Mouse (Mus musculus) embryonic facial prominence, embryonic 13.5 days (tissue): Measurements from ENCODE around the gene Supt7l. TPM values are rescaled to one million over a fixed set of nuclear protein-coding genes. Genes with fewer than 3 reads are reported as not detected.

ENCODE experiments used
- ATAC-seq: fragments of 200-750 bp; cut with Nextera tagmentation; 2 replicates; pipeline ENCODE4 v1.8.0; 2017; ENCODE audit warnings: low read depth; ENCODE audit not compliant: insufficient number of reproducible peaks, insufficient read depth, low FRiP score, low TSS enrichment
- H3K27ac ChIP-seq: fragments of 300-500 bp; sonication (generic); 2 replicates; pipeline ENCODE4 v1.5.1; 2015; ENCODE audit warnings: moderate library complexity, mild to moderate bottlenecking, inconsistent platforms
- H3K27me3 ChIP-seq: fragments of 300-500 bp; sonication (generic); 2 replicates; pipeline ENCODE4 v1.6.1; 2015; ENCODE audit warnings: mild to moderate bottlenecking, inconsistent platforms
- H3K36me3 ChIP-seq: fragments of 300-500 bp; sonication (generic); 2 replicates; pipeline ENCODE4 v1.6.1; 2015; ENCODE audit warnings: mild to moderate bottlenecking, inconsistent platforms
- H3K4me1 ChIP-seq: fragments of 300-500 bp; sonication (generic); 2 replicates; pipeline ENCODE4 v1.6.1; 2015; ENCODE audit warnings: inconsistent platforms
- H3K4me2 ChIP-seq: fragments of 300-500 bp; sonication (generic); 2 replicates; pipeline ENCODE4 v1.6.1; 2015; ENCODE audit warnings: moderate library complexity, mild to moderate bottlenecking, inconsistent platforms
- H3K4me3 ChIP-seq: fragments of 300-500 bp; sonication (generic); 2 replicates; pipeline ENCODE4 v1.5.1; 2015; ENCODE audit warnings: mild to moderate bottlenecking, inconsistent platforms
- H3K9ac ChIP-seq: fragments of 300-500 bp; sonication (generic); 2 replicates; pipeline ENCODE4 v1.6.1; 2015; ENCODE audit warnings: mild to moderate bottlenecking, inconsistent platforms
- H3K9me3 ChIP-seq: fragments of 300-500 bp; sonication (generic); 2 replicates; pipeline ENCODE4 v1.6.1; 2016; ENCODE audit warnings: inconsistent platforms
- WGBS: fragments of 180-500 bp; shearing (Covaris S2); methylation state at CpG from one replicate; pipeline ENCODE4 v1.1.7; 2015; ENCODE audit warnings: mixed read lengths; 5-methylcytosine and 5-hydroxymethylcytosine counted together
- polyA plus RNA-seq: library from polyadenylated mRNA; unstranded; fragments of >200 nt; fragmentation: Nextera tagmentation; extraction: Ambion mirVana; gene quantifications from 2 replicates; pipeline ENCODE4 v1.2.1, GENCODE M21; 2015

The Supt7l gene
- polyA plus RNA-seq, 1 experiment from 2014 or later: 29.1 TPM

GRCm38 (mm10) chr5:31560352-31560751 is 32.7 kb upstream of the Supt7l start:
- ATAC-seq: no peak

DNA sequence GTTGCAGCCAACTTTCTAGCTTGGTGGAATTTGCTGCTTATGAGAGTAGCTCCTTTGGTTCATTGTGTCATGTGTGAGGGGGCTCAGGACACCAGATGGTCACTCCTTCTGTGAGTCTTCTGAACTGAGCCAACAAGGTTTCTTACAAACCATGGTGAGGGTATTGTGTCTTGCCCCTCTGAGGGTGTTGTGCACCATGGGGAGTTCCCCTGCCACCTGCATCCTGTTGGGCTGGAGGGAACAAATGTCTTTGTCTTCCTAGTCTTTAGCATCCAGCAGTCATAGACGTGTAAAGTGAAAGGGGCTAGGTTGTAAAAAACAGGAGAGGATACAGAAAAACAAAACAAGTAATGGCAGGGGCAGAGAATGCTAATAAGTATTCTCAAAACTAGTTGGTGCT is 31.8 kb upstream of the Supt7l start:
- Histone ChIP-seq H3K27ac (no peak overlapping the region), H3K36me3 (peaks cover 57% of the 10 kb centered on the region), H3K4me1 (peaks cover 4% of the 10 kb centered on the region), H3K4me2 (no peak overlapping the region), H3K9me3 (no peaks in the 10 kb centered on the region), H3K4me3 (no peak overlapping the region), H3K9ac (no peak overlapping the region), H3K27me3 (no peaks in the 10 kb centered on the region)
- WGBS: 37% methylated on average over 1 of the region's 1 CpGs
- no peak for ATAC-seq

More at GRCm38 (mm10) chr5:31560352-31560751, 32.7 kb upstream of the Supt7l start:
- Histone ChIP-seq H3K27ac (no peak overlapping the region), H3K4me2 (no peak overlapping the region), H3K9ac (no peak overlapping the region), H3K4me3 (no peak overlapping the region), H3K4me1 (peaks cover 4% of the 10 kb centered on the region), H3K9me3 (no peaks in the 10 kb centered on the region), H3K27me3 (no peaks in the 10 kb centered on the region), H3K36me3 (peaks cover 54% of the 10 kb centered on the region)
- 95% methylated on average over 2 of the region's 2 CpGs for WGBS

DNA sequence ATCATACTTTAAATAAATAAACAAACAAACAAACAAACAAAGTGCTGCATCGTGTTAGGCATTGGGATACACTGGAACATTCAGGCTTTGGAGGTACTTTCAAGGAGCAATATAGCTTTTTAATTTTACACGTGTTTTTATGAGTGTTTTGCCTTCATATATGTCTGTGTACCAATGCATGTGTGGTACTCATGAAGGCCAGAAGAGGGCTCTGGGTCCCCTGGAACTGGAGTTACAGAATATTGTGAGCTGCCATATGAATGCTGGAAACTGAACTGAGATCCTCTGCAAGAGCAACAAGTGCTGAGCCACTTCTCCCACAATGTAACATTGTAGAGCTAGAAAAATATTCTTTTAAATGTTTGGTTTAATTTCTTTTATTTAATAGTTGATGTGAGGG is 7.6 kb upstream of the Supt7l start:
- WGBS: 87% methylated on average over 2 of the region's 2 CpGs
- H3K4me3 ChIP-seq: no peak overlapping the region
- H3K27ac ChIP-seq: no peak overlapping the region
- no peak overlapping the region for H3K9ac ChIP-seq
- H3K36me3 ChIP-seq: peaks cover 83% of the 10 kb centered on the region
- no peaks in the 10 kb centered on the region for H3K4me1 ChIP-seq
- no peak for ATAC-seq
- H3K27me3 ChIP-seq: no peaks in the 10 kb centered on the region
- no peak overlapping the region for H3K4me2 ChIP-seq
- no peaks in the 10 kb centered on the region for H3K9me3 ChIP-seq

GRCm38 (mm10) chr5:31528560-31528959 is 953 bp upstream of the Supt7l start:
- WGBS: 62% methylated on average over 2 of the region's 2 CpGs
- H3K4me3 ChIP-seq: peak overlapping the region; percentile 100; the same call in 1 of the 2 replicates
- ATAC-seq: no peak
- H3K27me3 ChIP-seq: no peaks in the 10 kb centered on the region
- no peak overlapping the region for H3K9ac ChIP-seq
- H3K36me3 ChIP-seq: peaks cover 47% of the 10 kb centered on the region
- H3K4me1 ChIP-seq: peaks cover 24% of the 10 kb centered on the region
- peak overlapping the region; percentile 95; the same call in 1 of the 2 replicates for H3K4me2 ChIP-seq
- no peak overlapping the region for H3K27ac ChIP-seq
- H3K9me3 ChIP-seq: no peaks in the 10 kb centered on the region

GRCm38 (mm10) chr5:31527117-31527680 is 408 bp downstream of the Supt7l start:
- peak overlapping the region; percentile 94 for H3K9ac ChIP-seq
- WGBS: 3% methylated on average over 40 of the region's 40 CpGs
- peak overlapping the region; percentile 100 for H3K4me3 ChIP-seq
- no peaks in the 10 kb centered on the region for H3K27me3 ChIP-seq
- H3K9me3 ChIP-seq: no peaks in the 10 kb centered on the region
- 0 out of 2 replicates have a peak overlapping the region, but pooled peaks have one; percentile 85 for H3K27ac ChIP-seq
- peak overlapping the region; percentile 95 for H3K4me2 ChIP-seq
- ATAC-seq: no peak; the same call in 1 of the 2 replicates
- peaks cover 24% of the 10 kb centered on the region for H3K4me1 ChIP-seq
- peaks cover 46% of the 10 kb centered on the region for H3K36me3 ChIP-seq

DNA sequence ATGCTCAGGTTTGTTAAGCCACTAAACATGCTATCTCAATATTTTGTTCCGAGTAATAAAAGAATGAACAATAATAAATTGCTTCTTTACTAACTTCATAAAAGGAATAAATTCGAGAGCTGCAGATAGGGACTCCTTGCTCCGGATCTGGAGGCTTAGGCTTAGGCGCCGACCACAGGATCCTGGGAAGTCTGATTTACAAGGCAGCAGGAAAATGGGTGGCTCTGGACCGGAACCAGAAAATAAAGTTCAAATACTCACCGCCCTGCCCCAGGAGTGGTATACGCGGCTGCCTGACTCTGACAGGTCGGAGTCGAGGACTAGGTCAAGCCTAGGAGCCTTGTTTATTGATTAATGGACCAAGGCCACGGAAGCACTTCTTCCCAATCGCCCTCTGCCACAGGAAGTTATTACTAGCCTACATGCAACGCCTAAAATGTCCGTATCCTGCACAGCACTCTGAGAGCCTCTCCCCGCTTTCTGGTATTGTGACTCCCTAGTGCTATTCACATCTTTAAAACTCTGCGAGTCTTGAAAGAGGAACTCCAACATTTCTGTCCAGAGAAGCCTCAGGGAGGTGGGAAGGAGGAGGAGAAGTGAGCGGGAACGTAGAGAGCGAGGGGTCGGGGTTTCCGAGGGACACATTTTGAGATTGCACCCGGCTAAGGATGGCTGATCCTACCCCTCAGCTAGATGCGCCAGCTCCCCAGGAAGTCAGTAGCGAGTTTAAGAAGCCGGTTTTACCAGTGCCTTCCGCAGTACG is 1.1 kb downstream of the Supt7l start, which contains the start of gene Slc4a1ap:
TSS of gene Slc4a1ap (plus strand) at position 642 of the 763 bp plus-strand sequence.
- Histone ChIP-seq H3K9ac (peak within 1 kb of the TSS; percentile 94), H3K4me1 (peaks cover 24% of the 10 kb centered on the region), H3K4me3 (peak within 1 kb of the TSS; percentile 100), H3K9me3 (no peaks in the 10 kb centered on the region), H3K36me3 (peaks cover 45% of the 10 kb centered on the region), H3K27ac (peak within 1 kb of the TSS; percentile 85), H3K27me3 (no peaks in the 10 kb centered on the region), H3K4me2 (peak within 1 kb of the TSS; percentile 95)
- ATAC-seq: peak; percentile 64; the same call in 1 of the 2 replicates
- WGBS: under 1% methylated on average over 28 of the region's 28 CpGs

DNA sequence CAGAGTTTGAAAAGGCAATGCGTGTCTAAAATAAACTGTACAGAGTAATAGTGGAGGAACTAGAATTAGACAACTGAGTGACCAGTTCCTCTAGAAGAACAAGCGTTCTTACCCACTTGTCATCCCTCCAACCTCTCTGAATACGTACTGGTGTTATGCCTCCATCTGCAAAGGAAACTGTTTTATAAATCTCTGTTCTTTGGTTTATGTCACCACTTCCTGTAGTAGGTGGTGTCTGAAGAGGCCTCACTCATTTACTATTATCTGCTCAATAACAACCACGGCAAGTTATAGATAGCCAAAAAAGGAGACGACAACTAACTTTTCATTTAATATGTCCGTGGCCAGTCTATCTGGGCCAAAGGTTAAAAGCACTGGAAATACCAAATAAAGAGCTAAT is 7.1 kb downstream of the Supt7l start:
- no peaks in the 10 kb centered on the region for H3K27me3 ChIP-seq
- no peak for ATAC-seq
- peaks cover 2% of the 10 kb centered on the region; the same call in 1 of the 2 replicates for H3K4me1 ChIP-seq
- H3K9me3 ChIP-seq: no peaks in the 10 kb centered on the region
- peaks cover 75% of the 10 kb centered on the region for H3K36me3 ChIP-seq
- no peak overlapping the region for H3K27ac ChIP-seq
- 0 out of 2 replicates have a peak overlapping the region, but pooled peaks have one; percentile 6 for H3K9ac ChIP-seq
- no peak overlapping the region for H3K4me2 ChIP-seq
- H3K4me3 ChIP-seq: no peak overlapping the region
- 96% methylated on average over 6 of the region's 6 CpGs for WGBS

- H3K9ac ChIP-seq: no peak overlapping the region
- H3K4me2 ChIP-seq: no peak overlapping the region
- peaks cover 94% of the 10 kb centered on the region for H3K36me3 ChIP-seq
- 80% methylated on average over 1 of the region's 1 CpGs for WGBS
- H3K27me3 ChIP-seq: no peaks in the 10 kb centered on the region
- no peak overlapping the region for H3K27ac ChIP-seq
- no peak overlapping the region for H3K4me3 ChIP-seq
- no peak for ATAC-seq
- H3K4me1 ChIP-seq: no peaks in the 10 kb centered on the region
- no peaks in the 10 kb centered on the region for H3K9me3 ChIP-seq
Measured at GRCm38 (mm10) chr5:31512481-31512880, 15.1 kb downstream of the Supt7l start.

DNA sequence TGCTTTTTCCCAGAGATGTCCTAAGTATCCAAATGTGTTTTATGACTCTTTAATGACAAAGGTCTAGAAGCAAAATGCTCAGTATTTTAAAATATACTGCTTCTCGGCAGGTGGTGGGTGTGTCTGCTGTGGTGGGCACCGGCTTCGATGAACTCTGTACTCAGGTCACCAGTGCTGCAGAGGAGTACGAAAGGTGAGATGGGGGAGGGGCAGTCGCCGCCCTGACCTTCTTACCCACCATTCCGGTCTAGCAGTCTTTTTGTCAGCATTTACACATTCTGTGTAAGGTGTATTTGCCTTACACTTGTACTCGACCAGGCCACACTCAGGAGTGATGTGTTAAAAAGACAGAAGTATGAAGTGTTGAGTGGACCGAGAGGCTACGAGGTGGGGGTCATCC is 22.8 kb downstream of the Supt7l start:
- no peak overlapping the region for H3K9ac ChIP-seq
- H3K27me3 ChIP-seq: no peaks in the 10 kb centered on the region
- H3K4me1 ChIP-seq: no peaks in the 10 kb centered on the region
- no peak overlapping the region for H3K4me3 ChIP-seq
- no peak overlapping the region for H3K27ac ChIP-seq
- no peak overlapping the region for H3K4me2 ChIP-seq
- H3K9me3 ChIP-seq: no peaks in the 10 kb centered on the region
- peaks cover 91% of the 10 kb centered on the region for H3K36me3 ChIP-seq
- ATAC-seq: no peak
- 89% methylated on average over 10 of the region's 10 CpGs for WGBS

DNA sequence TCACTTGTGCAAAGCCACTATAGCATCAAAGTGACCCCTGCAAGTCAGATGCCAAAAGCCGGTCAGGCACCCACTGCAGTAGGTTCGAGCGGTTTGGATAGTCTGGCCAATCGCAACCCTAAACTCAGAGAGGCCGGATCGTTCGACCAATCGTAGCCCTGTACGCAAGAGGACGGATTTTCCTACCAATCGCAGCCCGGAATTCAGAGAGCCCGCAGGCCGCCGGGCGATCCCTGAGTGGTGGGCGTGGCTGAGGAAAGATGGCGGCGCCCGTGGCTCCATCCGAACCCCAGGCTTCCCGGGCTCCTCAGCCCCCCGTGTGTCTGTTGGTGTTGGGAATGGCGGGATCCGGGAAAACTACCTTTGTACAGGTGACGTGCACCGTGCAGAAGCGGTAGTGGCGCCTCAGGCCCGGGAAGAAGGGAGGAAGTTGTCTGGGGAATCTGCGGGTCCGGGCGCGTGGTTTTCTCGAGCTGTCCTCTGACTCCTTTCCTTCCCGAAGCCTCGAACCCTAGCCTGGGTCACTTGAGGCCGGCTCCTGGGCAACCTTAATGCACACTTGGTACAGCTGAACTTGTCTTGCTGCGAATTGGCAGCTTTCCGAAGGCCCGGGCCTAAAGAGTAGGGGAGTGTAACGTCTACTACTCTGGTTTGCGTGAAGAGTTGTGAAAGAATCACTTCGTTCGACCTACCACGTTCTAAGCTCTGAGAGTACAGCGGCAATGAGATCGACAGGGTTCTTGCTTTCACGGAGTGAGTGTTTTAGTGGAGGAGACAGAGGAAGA is 32.9 kb downstream of the Supt7l start, which contains the start of gene Gpn1:
TSS of gene Gpn1 (plus strand) at position 229 of the 785 bp plus-strand sequence.
- peak within 1 kb of the TSS; percentile 79 for H3K9ac ChIP-seq
- peak within 1 kb of the TSS; percentile 1; the same call in 1 of the 2 replicates for H3K27ac ChIP-seq
- H3K4me1 ChIP-seq: peaks cover 9% of the 10 kb centered on the region
- peak; percentile 98 for ATAC-seq
- H3K27me3 ChIP-seq: no peaks in the 10 kb centered on the region
- H3K9me3 ChIP-seq: no peaks in the 10 kb centered on the region
- H3K4me2 ChIP-seq: peak within 1 kb of the TSS; percentile 79
- WGBS: under 1% methylated on average over 49 of the region's 49 CpGs
- H3K4me3 ChIP-seq: peak within 1 kb of the TSS; percentile 90
- H3K36me3 ChIP-seq: peaks cover 36% of the 10 kb centered on the region

DNA sequence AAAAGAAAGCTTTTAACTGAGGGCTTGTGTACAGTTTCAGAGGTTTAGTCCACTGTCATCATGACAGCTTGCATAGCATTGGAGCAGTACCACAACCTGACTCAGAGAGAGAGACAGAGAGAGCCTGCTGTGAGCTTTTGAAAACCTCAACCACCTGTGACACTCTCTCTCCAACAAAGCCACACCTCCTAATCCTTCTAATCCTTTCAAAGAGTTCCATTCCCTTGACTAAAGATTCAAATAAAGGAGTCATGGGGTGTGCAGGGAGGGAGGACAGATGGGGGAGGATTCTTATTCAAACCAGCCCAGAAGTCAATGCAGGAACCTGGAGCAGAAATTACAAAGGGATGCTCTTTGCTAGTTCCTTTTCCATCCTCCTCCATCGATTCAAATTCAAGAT is 35.6 kb downstream of the Supt7l start:
- H3K4me1 ChIP-seq: peaks cover 9% of the 10 kb centered on the region
- H3K9ac ChIP-seq: no peak overlapping the region
- H3K36me3 ChIP-seq: peaks cover 10% of the 10 kb centered on the region
- 64% methylated on average over 1 of the region's 1 CpGs for WGBS
- no peak overlapping the region for H3K27ac ChIP-seq
- no peak overlapping the region for H3K4me3 ChIP-seq
- no peaks in the 10 kb centered on the region for H3K27me3 ChIP-seq
- H3K9me3 ChIP-seq: no peaks in the 10 kb centered on the region
- H3K4me2 ChIP-seq: no peak overlapping the region
- no peak for ATAC-seq
